Comparison of ENCODE assay signal across 16 mouse cellular contexts in genomic region chr2:33403511-33404003, GRCm38 (mm10). TPM values are rescaled to one million over a fixed set of nuclear protein-coding genes. Genes with fewer than 3 reads are reported as not detected.
A peak's percentile ranks its signal among the peaks of the same experiment; 100 is the strongest.
DNase-seq lines count a peak whose midpoint lies in the region; ATAC-seq and TF ChIP-seq lines count a peak whose summit lies in the region.
"Had no signal": no experiment of that assay in that cellular context is flagged by ENCODE, and none has a peak within 500 bp of the region (broad histone marks: within the 10 kb centered on the region; RNA-seq: fewer than 3 reads in every experiment).

No protein-coding gene starts in this region.

- no peaks in the 10 kb centered on the region for H3K9me3 ChIP-seq in MEL (replicated peaks; ENCODE audit: insufficient read depth, low read length)
- H3K9me3 ChIP-seq in intestine, embryonic 16.5 days (ENCODE audit: control insufficient read depth, low read length), result no peaks in the 10 kb centered on the region
- no peaks in the 10 kb centered on the region for H3K9me3 ChIP-seq in limb, embryonic 10.5 days (replicated peaks)
- H3K9me3 ChIP-seq in stomach, postnatal 0 days (ENCODE audit: control insufficient read depth, low read length), result no peaks in the 10 kb centered on the region
- H3K9me3 ChIP-seq: lung, embryonic 15.5 days; neural tube, embryonic 13.5 days had no signal

- H3K4me2 ChIP-seq in intestine, embryonic 16.5 days (ENCODE audit: low read depth, low read length), result no peak overlapping the region
- H3K4me2 ChIP-seq in stomach, postnatal 0 days (replicated peaks; ENCODE audit: low read depth), result no peak overlapping the region
- H3K4me2 ChIP-seq: lung, embryonic 15.5 days; neural tube, embryonic 13.5 days had no signal

- peak overlapping the region; percentile 39 for H3K9ac ChIP-seq in MEL (ENCODE audit: control insufficient read depth, low read depth, low read length, poor library complexity, severe bottlenecking)
- no peak overlapping the region for H3K9ac ChIP-seq in intestine, embryonic 16.5 days (ENCODE audit: low read depth, low read length)
- no peak overlapping the region for H3K9ac ChIP-seq in stomach, postnatal 0 days (ENCODE audit: low read length)
- H3K9ac ChIP-seq: lung, embryonic 15.5 days; neural tube, embryonic 13.5 days had no signal

- TF ChIP-seq EP300 in MEL (IDR thresholded peaks at IDR 0.05; ENCODE audit: low read depth in 1 of 2, low read length in 2 of 2), result peak in 1 of 2 experiments; percentile 72; a peak in 3 of 4 replicates
- TF ChIP-seq EP300 in stomach, postnatal 0 days (optimal IDR thresholded peaks at IDR 0.05), result no peak

- H3K4me1 ChIP-seq in MEL (ENCODE audit: control insufficient read depth in 1 of 2, insufficient read depth in 2 of 2, low read length in 2 of 2), result peaks cover 15 to 30% of the 10 kb centered on the region in 2 experiments
- peaks cover 14% of the 10 kb centered on the region for H3K4me1 ChIP-seq in intestine, embryonic 16.5 days (ENCODE audit: control insufficient read depth, insufficient read depth, low read length)
- H3K4me1 ChIP-seq in limb, embryonic 10.5 days, result 0 out of 2 replicates have a peak, but pooled peaks cover 3% of the 10 kb centered on the region
- no peaks in the 10 kb centered on the region for H3K4me1 ChIP-seq in stomach, postnatal 0 days (replicated peaks; ENCODE audit: control insufficient read depth, insufficient read depth)
- H3K4me1 ChIP-seq: lung, embryonic 15.5 days had no signal

- TF ChIP-seq RAD21 in MEL (IDR thresholded peaks at IDR 0.05; ENCODE audit: low read depth, low read length), result no peak

- no peaks in the 10 kb centered on the region for H3K27me3 ChIP-seq in MEL (ENCODE audit: control insufficient read depth in 1 of 2, insufficient read depth in 2 of 2, low read length in 2 of 2)
- no peaks in the 10 kb centered on the region for H3K27me3 ChIP-seq in intestine, embryonic 16.5 days (replicated peaks; ENCODE audit: control insufficient read depth, insufficient read depth, low read length)
- H3K27me3 ChIP-seq in limb, embryonic 10.5 days (ENCODE audit: low read depth, poor library complexity, severe bottlenecking), result no peaks in the 10 kb centered on the region
- no peaks in the 10 kb centered on the region for H3K27me3 ChIP-seq in stomach, postnatal 0 days (ENCODE audit: control insufficient read depth, insufficient read depth, low read length)
- H3K27me3 ChIP-seq: lung, embryonic 15.5 days; neural tube, embryonic 13.5 days had no signal

- H3K79me2 ChIP-seq in MEL (ENCODE audit: control insufficient read depth, insufficient read depth, low read length, poor library complexity), result no peaks in the 10 kb centered on the region

- H3K36me3 ChIP-seq in MEL (ENCODE audit: control insufficient read depth in 1 of 2, insufficient read depth in 2 of 2, low read length in 2 of 2), result peaks cover 0 to 26% of the 10 kb centered on the region in 2 experiments; a peak in 2 of 4 replicates
- H3K36me3 ChIP-seq in intestine, embryonic 16.5 days (ENCODE audit: control insufficient read depth, insufficient read depth, low read length), result no peaks in the 10 kb centered on the region; the same call in 1 of the 2 replicates
- H3K36me3 ChIP-seq in limb, embryonic 10.5 days, result peaks cover 15% of the 10 kb centered on the region
- H3K36me3 ChIP-seq in stomach, postnatal 0 days (ENCODE audit: control insufficient read depth, insufficient read depth, low read length), result no peaks in the 10 kb centered on the region; the same call in 1 of the 2 replicates

- TF ChIP-seq CTCF in MEL (IDR thresholded peaks at IDR 0.05 in 2 of 3, conservative IDR thresholded peaks at IDR 0.05 in 1 of 3; ENCODE audit: control insufficient read depth in 1 of 3, insufficient read depth in 1 of 3, low read depth in 2 of 3, low read length in 3 of 3, poor library complexity in 1 of 3, severe bottlenecking in 1 of 3), result no peak
- TF ChIP-seq CTCF in stomach, postnatal 0 days (IDR thresholded peaks at IDR 0.05; ENCODE audit: low read depth), result no peak

- H3K27ac ChIP-seq in MEL (ENCODE audit: control insufficient read depth, low read depth, low read length), result peak overlapping the region; percentile 84
- peak overlapping the region; percentile 63 for H3K27ac ChIP-seq in intestine, embryonic 16.5 days (ENCODE audit: low read length)
- H3K27ac ChIP-seq in limb, embryonic 10.5 days, result no peak overlapping the region
- H3K27ac ChIP-seq in stomach, postnatal 0 days (replicated peaks), result no peak overlapping the region
- H3K27ac ChIP-seq: lung, embryonic 15.5 days; neural tube, embryonic 13.5 days had no signal

- TF ChIP-seq POLR2A in MEL (IDR thresholded peaks at IDR 0.05; ENCODE audit: control insufficient read depth in 1 of 2, insufficient read depth in 1 of 2, low read depth in 1 of 2, low read length in 2 of 2, poor library complexity in 1 of 2), result 0 out of 4 replicates have a peak, but pooled peaks have one; percentile 15 to 27

- DNase-seq in 416B (ENCODE audit: low read depth) (peak; percentile 88), MEL (ENCODE audit: low read depth, low spot score) (peak; percentile 84)
- DNase-seq in testis, postnatal 10 days (ENCODE audit: low spot score), result no peak
- no peak for DNase-seq in limb, embryonic 10.5 days (ENCODE audit: low spot score)
- no peak for DNase-seq in stomach, postnatal 0 days (ENCODE audit: low spot score)
- no peak for DNase-seq in Muller cell, postnatal 12 days (ENCODE audit: inconsistent ontology term)
- DNase-seq: cerebellum, postnatal 14 days; gastrocnemius, postnatal 36 days; heart, postnatal 36 days; midbrain, embryonic 14.5 days had no signal

- 56% methylated on average over 4 of the region's 4 CpGs for WGBS in intestine, embryonic 16.5 days
- WGBS in limb, embryonic 10.5 days, result 85% methylated on average over 4 of the region's 4 CpGs
- WGBS in stomach, postnatal 0 days, result 65% methylated on average over 4 of the region's 4 CpGs

- peak overlapping the region; percentile 15 to 22; a peak in 3 of 4 replicates for H3K4me3 ChIP-seq in MEL (ENCODE audit: control insufficient read depth in 1 of 2, insufficient read depth in 1 of 2, low read depth in 2 of 2, low read length in 2 of 2)
- no peak overlapping the region for H3K4me3 ChIP-seq in intestine, embryonic 16.5 days (ENCODE audit: low read length)
- H3K4me3 ChIP-seq in limb, embryonic 10.5 days, result no peak overlapping the region
- H3K4me3 ChIP-seq in stomach, postnatal 0 days (ENCODE audit: low read depth, low read length), result no peak overlapping the region
- H3K4me3 ChIP-seq: lung, embryonic 15.5 days; neural tube, embryonic 13.5 days had no signal

- peak; percentile 62 for ATAC-seq in intestine, embryonic 16.5 days
- ATAC-seq in megakaryocyte progenitor cell, adult 5-6 weeks (replicated peaks; ENCODE audit: poor library complexity), result peak; percentile 78
- no peak for ATAC-seq in stomach, postnatal 0 days (ENCODE audit: low FRiP score, low TSS enrichment)
- ATAC-seq: activated CD4-positive, CD25-positive, alpha-beta regulatory T cell, adult 4 months; forebrain, embryonic 16.5 days had no signal

TF ChIP-seq in MEL, 35 proteins besides CTCF, POLR2A, EP300 and RAD21 (continues in another document):
- TF ChIP-seq USF2 (IDR thresholded peaks at IDR 0.05; ENCODE audit: borderline replicate concordance in 1 of 2, insufficient read depth in 1 of 2, low read depth in 1 of 2, low read length in 2 of 2) (no peak), HCFC1 (IDR thresholded peaks at IDR 0.05; ENCODE audit: low read depth, low read length) (0 out of 2 replicates have a peak, but pooled peaks have one; percentile 38), TCF12 (IDR thresholded peaks at IDR 0.05; ENCODE audit: low read depth, low read length) (peak; percentile 76), ZNF384 (IDR thresholded peaks at IDR 0.05; ENCODE audit: low read depth, low read length) (no peak; the same call in 1 of the 2 replicates), POLR2AphosphoS2 (IDR thresholded peaks at IDR 0.05; ENCODE audit: low read length) (0 out of 2 replicates have a peak, but pooled peaks have one; percentile 40), TBP (IDR thresholded peaks at IDR 0.05; ENCODE audit: low read depth, low read length) (peak; percentile 28), NELFE (IDR thresholded peaks at IDR 0.05; ENCODE audit: low read depth, low read length) (no peak), MEF2A (IDR thresholded peaks at IDR 0.05; ENCODE audit: extremely low read depth, insufficient replicate concordance, low read depth, low read length, poor library complexity, severe bottlenecking) (no peak), GABPA (IDR thresholded peaks at IDR 0.05; ENCODE audit: low read depth, low read length) (no peak), KAT2A (conservative IDR thresholded peaks at IDR 0.05; ENCODE audit: low read depth, low read length) (peak; percentile 41; the same call in 1 of the 2 replicates), CHD1 (IDR thresholded peaks at IDR 0.05; ENCODE audit: low read depth, low read length) (no peak), E2F4 (IDR thresholded peaks at IDR 0.05; ENCODE audit: borderline replicate concordance, low read depth, low read length) (no peak), SIN3A (IDR thresholded peaks at IDR 0.05; ENCODE audit: low read length) (peak; percentile 76), GATA1 (IDR thresholded peaks at IDR 0.05; ENCODE audit: low read depth, low read length) (peak; percentile 30), UBTF (IDR thresholded peaks at IDR 0.05; ENCODE audit: borderline replicate concordance, insufficient read depth, low read depth, low read length) (0 out of 2 replicates have a peak, but pooled peaks have one; percentile 44)

RNA-seq across cellular contexts. Expression of gene Zbtb34, which starts 27.6 kb away (rescaled TPM):
- 9.6 and 9.7 TPM in 2 replicates for total RNA-seq in MEL (2012; rRNA removed)
- 10 to 100 TPM in 1 of 2 experiments, not detected in 1; 10.1 TPM for polyA plus RNA-seq in MEL (2012; ENCODE audit: insufficient read depth in 1 of 2, insufficient read length in 2 of 2, low read depth in 1 of 2, low replicate concordance in 2 of 2, missing spikeins in 1 of 2)
- 2.8 and 3.9 TPM in 2 replicates for polyA plus RNA-seq in intestine, embryonic 16.5 days (2015; fragmentation: Nextera tagmentation; extraction: Ambion mirVana)
- total RNA-seq in megakaryocyte progenitor cell, adult 5-6 weeks (2015), result 22.7 and 24.6 TPM in 2 replicates
- 8.4 and 11.4 TPM in 2 replicates for total RNA-seq in megakaryocyte progenitor cell, adult 5-6 weeks (2017)
- polyA plus RNA-seq in limb, embryonic 10.5 days (2016; fragmentation: Nextera tagmentation; extraction: Ambion mirVana), result 7.1 and 8.6 TPM in 2 replicates
- 2.6 and 3.3 TPM in 2 replicates for polyA plus RNA-seq in stomach, postnatal 0 days (2015; fragmentation: Nextera tagmentation; extraction: Ambion mirVana)

RNA-seq across cellular contexts. Expression of gene Ralgps1, which starts 32.3 kb away (rescaled TPM):
- total RNA-seq in MEL (2012; rRNA removed), result 0.89 and 1.1 TPM in 2 replicates
- polyA plus RNA-seq in MEL (2012; ENCODE audit: insufficient read depth in 1 of 2, insufficient read length in 2 of 2, low read depth in 1 of 2, low replicate concordance in 2 of 2, missing spikeins in 1 of 2), result 1 to 10 TPM in 1 of 2 experiments, not detected in 1; 2.6 TPM
- polyA plus RNA-seq in intestine, embryonic 16.5 days (2015; fragmentation: Nextera tagmentation; extraction: Ambion mirVana), result 6.3 and 8.0 TPM in 2 replicates
- 1.7 and 2.4 TPM in 2 replicates for total RNA-seq in megakaryocyte progenitor cell, adult 5-6 weeks (2015)
- total RNA-seq in megakaryocyte progenitor cell, adult 5-6 weeks (2017), result 0.42 and 0.68 TPM in 2 replicates
- 2.4 and 3.8 TPM in 2 replicates for polyA plus RNA-seq in limb, embryonic 10.5 days (2016; fragmentation: Nextera tagmentation; extraction: Ambion mirVana)
- 2.1 and 2.2 TPM in 2 replicates for polyA plus RNA-seq in stomach, postnatal 0 days (2015; fragmentation: Nextera tagmentation; extraction: Ambion mirVana)

Comparison
In these comparisons a context has a peak if more than half of its experiments do, and no peak if none do; other contexts are left out.
1. DNase-seq: peak in 416B (single experiment) and MEL (single experiment); none in testis, postnatal 10 days (single experiment), limb, embryonic 10.5 days (single experiment), stomach, postnatal 0 days (single experiment) and Muller cell, postnatal 12 days (single experiment).
2. H3K27ac ChIP-seq: peak in MEL (single experiment) and intestine, embryonic 16.5 days (single experiment); none in limb, embryonic 10.5 days (single experiment) and stomach, postnatal 0 days (single experiment).
3. H3K4me3 ChIP-seq: peak in MEL (2 of 2); none in intestine, embryonic 16.5 days (single experiment), limb, embryonic 10.5 days (single experiment) and stomach, postnatal 0 days (single experiment).